Mouse (Mus musculus) stomach, embryonic 14.5 days (tissue): ENCODE measurements around the gene Sema4g. TPM values are rescaled to one million over a fixed set of nuclear protein-coding genes. Genes with fewer than 3 reads are reported as not detected.

Experiments used
- ATAC-seq: fragments of 200-750 bp; cut with Nextera tagmentation; 2 replicates; pipeline ENCODE4 v1.8.0; 2017; ENCODE audit warnings: low read depth, moderate TSS enrichment; ENCODE audit not compliant: insufficient number of reproducible peaks, insufficient read depth, low FRiP score
- H3K27ac ChIP-seq: fragments of 300-500 bp; sonication (generic); 2 replicates; pipeline ENCODE4 v1.5.1; 2014; ENCODE audit warnings: mild to moderate bottlenecking, low read length, moderate library complexity, mixed read lengths
- H3K27me3 ChIP-seq: fragments of 300-500 bp; sonication (generic); 2 replicates; pipeline ENCODE4 v1.6.1; 2014; ENCODE audit warnings: low read length, control low read depth, mixed read lengths; ENCODE audit not compliant: control insufficient read depth, insufficient read depth
- H3K36me3 ChIP-seq: fragments of 300-500 bp; sonication (generic); 2 replicates; pipeline ENCODE4 v1.6.1; 2014; ENCODE audit warnings: mild to moderate bottlenecking, control low read depth, low read length, moderate library complexity, mixed read lengths; ENCODE audit not compliant: control insufficient read depth, insufficient read depth
- H3K4me1 ChIP-seq: fragments of 300-500 bp; sonication (generic); 2 replicates; pipeline ENCODE4 v1.6.1; 2014; ENCODE audit warnings: low read length, control low read depth, mixed read lengths; ENCODE audit not compliant: control insufficient read depth, insufficient read depth
- H3K4me2 ChIP-seq: fragments of 300-500 bp; sonication (generic); replicated peaks from 2 replicates; pipeline ENCODE4 v1.6.1; 2014; ENCODE audit warnings: low read depth, low read length, control low read depth
- H3K4me3 ChIP-seq: fragments of 300-500 bp; sonication (generic); 2 replicates; pipeline ENCODE4 v1.5.1; 2014; ENCODE audit warnings: low read depth, low read length, control low read depth
- H3K9ac ChIP-seq: fragments of 300-500 bp; sonication (generic); replicated peaks from 2 replicates; pipeline ENCODE4 v1.6.1; 2014; ENCODE audit warnings: low read depth, mild to moderate bottlenecking, control low read depth, low read length, moderate library complexity, mixed read lengths
- H3K9me3 ChIP-seq: fragments of 300-500 bp; sonication (generic); 2 replicates; pipeline ENCODE4 v1.6.1; 2016; ENCODE audit warnings: low read depth, low read length, control low read depth; ENCODE audit not compliant: control insufficient read depth
- WGBS: fragments of 180-500 bp; shearing (Covaris S2); extraction: QIAGEN DNeasy Blood & Tissue Kit; methylation state at CpG from one replicate; pipeline ENCODE4 v1.1.7; 2014; 5-methylcytosine and 5-hydroxymethylcytosine counted together
- polyA plus RNA-seq: library from polyadenylated mRNA; unstranded; fragments of >200 nt; fragmentation: Nextera tagmentation; extraction: Ambion mirVana; gene quantifications from 2 replicates; pipeline ENCODE4 v1.2.1, GENCODE M21; 2014

Gene Sema4g
- polyA plus RNA-seq, 1 experiment from 2014 or later: 6.0 TPM

DNA sequence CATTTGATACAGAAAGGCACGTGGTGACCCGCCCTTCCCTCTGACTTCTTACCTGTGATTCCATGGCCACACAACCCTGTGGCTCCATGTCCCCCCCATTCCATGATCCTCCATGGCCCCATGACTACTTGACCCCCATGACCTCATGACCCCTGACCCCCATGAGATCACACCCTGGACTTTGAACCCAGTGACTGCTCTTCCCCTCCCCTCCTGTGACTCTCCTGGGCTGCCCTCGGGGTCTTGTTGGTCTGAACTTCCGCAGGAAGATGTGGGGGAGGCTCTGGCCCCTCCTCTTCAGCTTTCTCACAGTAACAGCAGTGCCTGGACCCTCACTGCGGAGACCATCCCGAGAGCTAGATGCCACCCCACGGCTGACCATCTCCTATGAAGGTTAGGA lies 3.3 kb downstream of the Sema4g start:
- no peak overlapping the region for H3K4me3 ChIP-seq
- H3K9ac ChIP-seq: no peak overlapping the region
- peaks cover 20% of the 10 kb centered on the region; the same call in 1 of the 2 replicates for H3K4me1 ChIP-seq
- H3K27me3 ChIP-seq: no peaks in the 10 kb centered on the region
- ATAC-seq: no peak
- WGBS: 43% methylated on average over 7 of the region's 7 CpGs
- H3K9me3 ChIP-seq: no peaks in the 10 kb centered on the region
- no peaks in the 10 kb centered on the region for H3K36me3 ChIP-seq
- no peak overlapping the region for H3K27ac ChIP-seq
- no peak overlapping the region for H3K4me2 ChIP-seq

GRCm38 (mm10) chr19:44992712-44993111 lies 3.8 kb downstream of the Sema4g start:
- Histone ChIP-seq H3K4me3 (no peak overlapping the region), H3K9ac (no peak overlapping the region), H3K4me2 (no peak overlapping the region), H3K27me3 (no peaks in the 10 kb centered on the region), H3K27ac (no peak overlapping the region), H3K9me3 (no peaks in the 10 kb centered on the region), H3K4me1 (peaks cover 20% of the 10 kb centered on the region; the same call in 1 of the 2 replicates), H3K36me3 (no peaks in the 10 kb centered on the region)
- no peak for ATAC-seq
- 58% methylated on average over 7 of the region's 7 CpGs for WGBS

DNA sequence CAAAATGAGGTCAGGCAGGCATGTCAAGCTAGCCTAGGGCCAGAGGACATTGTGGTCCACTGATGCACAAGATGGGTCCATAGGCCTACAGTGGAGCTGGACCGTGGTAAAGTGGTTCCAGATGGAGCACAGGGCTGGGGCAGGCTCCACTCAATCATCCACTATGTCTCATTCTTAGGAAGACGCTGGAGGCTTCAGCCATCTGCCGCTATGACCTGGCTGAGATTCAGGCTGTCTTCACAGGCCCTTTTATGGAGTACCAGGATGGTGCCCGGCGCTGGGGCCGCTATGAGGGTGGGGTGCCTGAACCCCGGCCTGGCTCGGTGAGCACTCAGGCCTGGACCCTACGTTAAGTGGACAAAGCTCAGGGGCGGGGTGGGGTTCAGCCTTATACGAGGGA lies 8.9 kb downstream of the Sema4g start:
- Histone ChIP-seq H3K4me3 (no peak overlapping the region), H3K4me2 (no peak overlapping the region), H3K9me3 (no peaks in the 10 kb centered on the region), H3K27ac (no peak overlapping the region), H3K36me3 (peaks cover 2% of the 10 kb centered on the region; the same call in 1 of the 2 replicates), H3K4me1 (no peaks in the 10 kb centered on the region), H3K27me3 (no peaks in the 10 kb centered on the region), H3K9ac (no peak overlapping the region)
- no peak for ATAC-seq
- WGBS: 80% methylated on average over 11 of the region's 11 CpGs

GRCm38 (mm10) chr19:44999647-45000046 lies 10.7 kb downstream of the Sema4g start:
- Histone ChIP-seq H3K9ac (no peak overlapping the region), H3K27me3 (no peaks in the 10 kb centered on the region), H3K36me3 (peaks cover 13% of the 10 kb centered on the region), H3K4me3 (no peak overlapping the region), H3K4me1 (no peaks in the 10 kb centered on the region), H3K9me3 (no peaks in the 10 kb centered on the region), H3K27ac (no peak overlapping the region), H3K4me2 (no peak overlapping the region)
- WGBS: 85% methylated on average over 8 of the region's 8 CpGs
- no peak for ATAC-seq

DNA sequence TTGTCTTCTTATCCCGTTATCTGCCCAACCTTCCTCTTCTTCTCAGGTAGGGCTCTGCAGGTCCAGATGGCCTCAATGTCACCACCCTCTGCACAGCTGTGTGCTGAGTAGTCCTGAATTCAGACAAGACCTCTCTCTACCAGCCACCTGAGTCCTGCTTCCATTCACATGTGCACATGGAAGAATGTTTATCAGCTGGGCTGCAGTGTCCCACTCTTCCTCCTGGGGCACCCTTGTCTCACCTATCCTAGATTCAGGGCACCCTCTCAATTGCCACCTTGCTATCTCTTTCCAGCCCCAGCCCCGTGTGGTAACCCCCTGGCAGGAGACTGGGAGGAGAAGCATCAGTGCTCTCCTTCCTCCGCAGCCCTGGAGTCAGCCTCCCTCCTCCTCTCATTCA lies 13.4 kb downstream of the Sema4g start:
- Histone ChIP-seq H3K9me3 (no peaks in the 10 kb centered on the region), H3K27me3 (no peaks in the 10 kb centered on the region), H3K9ac (no peak overlapping the region), H3K4me3 (no peak overlapping the region), H3K4me2 (no peak overlapping the region), H3K4me1 (peaks cover 13% of the 10 kb centered on the region; the same call in 1 of the 2 replicates), H3K27ac (no peak overlapping the region), H3K36me3 (peaks cover 13% of the 10 kb centered on the region)
- no peak for ATAC-seq
- WGBS: 63% methylated on average over 3 of the region's 3 CpGs

- Histone ChIP-seq H3K9me3 (no peaks in the 10 kb centered on the region), H3K4me1 (peaks cover 18% of the 10 kb centered on the region; the same call in 1 of the 2 replicates), H3K27me3 (no peaks in the 10 kb centered on the region), H3K36me3 (peaks cover 18% of the 10 kb centered on the region), H3K27ac (no peak overlapping the region), H3K4me3 (no peak overlapping the region), H3K4me2 (no peak overlapping the region), H3K9ac (no peak overlapping the region)
- no peak for ATAC-seq
- 92% methylated on average over 7 of the region's 7 CpGs for WGBS
Measured at GRCm38 (mm10) chr19:45003740-45004516, 15.0 kb downstream of the Sema4g start.

GRCm38 (mm10) chr19:45005444-45005843 lies 16.5 kb downstream of the Sema4g start, which contains the start of gene Twnk:
Gene Twnk (plus strand): TSS chr19:45005663.
- peak within 1 kb of the TSS; percentile 80 for H3K27ac ChIP-seq
- H3K4me1 ChIP-seq: peaks cover 18% of the 10 kb centered on the region; the same call in 1 of the 2 replicates
- H3K9me3 ChIP-seq: no peaks in the 10 kb centered on the region
- H3K27me3 ChIP-seq: no peaks in the 10 kb centered on the region
- WGBS: 11% methylated on average over 16 of the region's 16 CpGs
- H3K4me3 ChIP-seq: peak within 1 kb of the TSS; percentile 64
- H3K9ac ChIP-seq: peak within 1 kb of the TSS; percentile 51
- peaks cover 26% of the 10 kb centered on the region for H3K36me3 ChIP-seq
- peak within 1 kb of the TSS; percentile 75 for H3K4me2 ChIP-seq
- no peak for ATAC-seq

GRCm38 (mm10) chr19:45005957-45006712 lies 17.2 kb downstream of the Sema4g start, which contains the start of gene Mrpl43:
Gene Mrpl43 (minus strand): TSS chr19:45006442.
- peak within 1 kb of the TSS; percentile 75 for H3K4me2 ChIP-seq
- H3K27me3 ChIP-seq: no peaks in the 10 kb centered on the region
- peaks cover 33% of the 10 kb centered on the region for H3K36me3 ChIP-seq
- peak; percentile 92 for ATAC-seq
- under 1% methylated on average over 82 of the region's 82 CpGs for WGBS
- peak within 1 kb of the TSS; percentile 80 for H3K27ac ChIP-seq
- H3K9me3 ChIP-seq: no peaks in the 10 kb centered on the region
- peaks cover 18% of the 10 kb centered on the region; the same call in 1 of the 2 replicates for H3K4me1 ChIP-seq
- peak within 1 kb of the TSS; percentile 64 for H3K4me3 ChIP-seq
- H3K9ac ChIP-seq: peak within 1 kb of the TSS; percentile 51
